In the genomic region with DNA sequence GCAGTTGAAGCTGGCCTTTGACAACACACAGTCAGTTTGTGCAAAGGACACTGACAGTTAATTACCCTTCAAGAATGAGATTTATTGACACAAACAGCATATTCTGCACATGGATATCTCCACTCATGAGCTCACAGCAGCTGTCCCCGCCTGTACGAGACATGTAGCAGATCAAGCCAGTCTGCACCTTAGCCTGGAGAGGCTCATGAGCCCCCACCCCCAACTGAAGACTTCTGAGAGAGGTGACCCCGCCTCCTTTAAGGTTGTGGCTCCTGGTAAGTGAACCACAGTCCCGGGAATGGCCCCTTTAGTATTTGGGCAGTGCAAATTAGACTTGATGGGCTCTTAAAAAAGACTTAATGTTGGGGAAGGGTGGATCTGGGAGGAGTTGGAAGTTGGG, we compare ENCODE assay signal across 25 mouse cellular contexts. TPM values are rescaled to one million over a fixed set of nuclear protein-coding genes. Genes with fewer than 3 reads are reported as not detected.
DNase-seq lines count a peak whose midpoint lies in the region; ATAC-seq and TF ChIP-seq lines count a peak whose summit lies in the region.
"Had no signal": no experiment of that assay in that cellular context is flagged by ENCODE, and none has a peak within 500 bp of the region (broad histone marks: within the 10 kb centered on the region; RNA-seq: fewer than 3 reads in every experiment).

No protein-coding gene starts in this region.

- WGBS in kidney, postnatal 0 days = 33% methylated on average over 4 of the region's 4 CpGs
- 71% methylated on average over 4 of the region's 4 CpGs for WGBS in midbrain, embryonic 11.5 days
- 66% methylated on average over 4 of the region's 4 CpGs for WGBS in midbrain, embryonic 10.5 days

- no peak overlapping the region for H3K4me3 ChIP-seq in kidney, postnatal 0 days (replicated peaks; ENCODE audit: low read depth, low read length)
- no peak overlapping the region for H3K4me3 ChIP-seq in midbrain, embryonic 11.5 days (ENCODE audit: low read depth, low read length)
- H3K4me3 ChIP-seq in midbrain, embryonic 10.5 days = no peak overlapping the region
- H3K4me3 ChIP-seq: embryonic facial prominence, embryonic 13.5 days; embryonic facial prominence, embryonic 15.5 days; erythroblast, embryonic 14.5 days; forebrain, embryonic 10.5 days; forebrain, embryonic 12.5 days had no signal

- TF ChIP-seq CTCF in kidney, postnatal 0 days (IDR thresholded peaks at IDR 0.05; ENCODE audit: low read depth) = no peak

- peak; percentile 38 for DNase-seq in kidney, postnatal 0 days (ENCODE audit: low spot score)
- no peak for DNase-seq in kidney, postnatal 4 days
- DNase-seq in midbrain, embryonic 11.5 days (ENCODE audit: low spot score, missing footprints) = peak; percentile 65
- DNase-seq in midbrain, embryonic 10.5 days (ENCODE audit: low spot score) = no peak
- DNase-seq in mesoderm, embryonic 11.5 days (ENCODE audit: low read depth, low spot score) = peak; percentile 19
- no peak for DNase-seq in frontal cortex, postnatal 14 days (ENCODE audit: low spot score in 2 of 2)
- DNase-seq: adrenal gland, adult 2 months; adrenal gland, postnatal 10 days; adrenal gland, postnatal 25 days; cerebellum, adult 11 months; cerebellum, adult 18-20 months; cerebellum, adult 8-10 months; cerebellum, adult 9-11 months; cerebellum, postnatal 14 days; cerebellum, postnatal 36 days; embryo, embryonic 11 days had no signal

- H3K4me2 ChIP-seq in kidney, postnatal 0 days (ENCODE audit: low read length) = no peak overlapping the region
- H3K4me2 ChIP-seq in midbrain, embryonic 11.5 days = no peak overlapping the region
- H3K4me2 ChIP-seq: embryonic facial prominence, embryonic 13.5 days; embryonic facial prominence, embryonic 15.5 days; forebrain, embryonic 12.5 days had no signal

- ATAC-seq in kidney, postnatal 0 days (replicated peaks; ENCODE audit: low FRiP score, low read depth) = no peak
- no peak for ATAC-seq in midbrain, embryonic 11.5 days (ENCODE audit: low FRiP score)
- ATAC-seq: forebrain, embryonic 14.5 days had no signal

- H3K4me1 ChIP-seq in kidney, postnatal 0 days (replicated peaks; ENCODE audit: insufficient read depth, low read length) = no peaks in the 10 kb centered on the region
- peaks cover 10% of the 10 kb centered on the region for H3K4me1 ChIP-seq in midbrain, embryonic 11.5 days (ENCODE audit: control insufficient read depth, insufficient read depth, low read length)
- peaks cover 20% of the 10 kb centered on the region for H3K4me1 ChIP-seq in midbrain, embryonic 10.5 days

- H3K27ac ChIP-seq in kidney, postnatal 0 days = no peak overlapping the region
- no peak overlapping the region for H3K27ac ChIP-seq in midbrain, embryonic 11.5 days (ENCODE audit: low read depth, low read length)
- no peak overlapping the region for H3K27ac ChIP-seq in midbrain, embryonic 10.5 days (replicated peaks)
- H3K27ac ChIP-seq: embryonic facial prominence, embryonic 13.5 days; embryonic facial prominence, embryonic 15.5 days; forebrain, embryonic 10.5 days; forebrain, embryonic 12.5 days had no signal

- H3K36me3 ChIP-seq in kidney, postnatal 0 days (ENCODE audit: insufficient read depth, low read length) = no peaks in the 10 kb centered on the region
- no peaks in the 10 kb centered on the region for H3K36me3 ChIP-seq in midbrain, embryonic 11.5 days (ENCODE audit: control insufficient read depth, insufficient read depth, low read length)
- no peaks in the 10 kb centered on the region for H3K36me3 ChIP-seq in midbrain, embryonic 10.5 days
- H3K36me3 ChIP-seq: embryonic facial prominence, embryonic 13.5 days; embryonic facial prominence, embryonic 15.5 days; forebrain, embryonic 10.5 days; forebrain, embryonic 12.5 days had no signal

- H3K9me3 ChIP-seq in kidney, postnatal 0 days (replicated peaks; ENCODE audit: low read length) = no peaks in the 10 kb centered on the region
- no peaks in the 10 kb centered on the region for H3K9me3 ChIP-seq in midbrain, embryonic 11.5 days (ENCODE audit: control insufficient read depth, low read length)
- no peaks in the 10 kb centered on the region for H3K9me3 ChIP-seq in midbrain, embryonic 10.5 days (replicated peaks)
- H3K9me3 ChIP-seq: embryonic facial prominence, embryonic 13.5 days; embryonic facial prominence, embryonic 15.5 days; forebrain, embryonic 10.5 days; forebrain, embryonic 12.5 days had no signal

- no peaks in the 10 kb centered on the region for H3K27me3 ChIP-seq in kidney, postnatal 0 days (ENCODE audit: insufficient read depth, low read length)
- H3K27me3 ChIP-seq in midbrain, embryonic 11.5 days (ENCODE audit: control insufficient read depth, insufficient read depth, low read length) = no peaks in the 10 kb centered on the region
- no peaks in the 10 kb centered on the region for H3K27me3 ChIP-seq in midbrain, embryonic 10.5 days (ENCODE audit: low read depth, poor library complexity, severe bottlenecking)
- H3K27me3 ChIP-seq: embryonic facial prominence, embryonic 13.5 days; embryonic facial prominence, embryonic 15.5 days; forebrain, embryonic 12.5 days had no signal

- no peak overlapping the region for H3K9ac ChIP-seq in kidney, postnatal 0 days (ENCODE audit: low read depth, low read length)
- no peak overlapping the region for H3K9ac ChIP-seq in midbrain, embryonic 11.5 days (ENCODE audit: low read length)
- H3K9ac ChIP-seq: embryonic facial prominence, embryonic 13.5 days; embryonic facial prominence, embryonic 15.5 days; forebrain, embryonic 12.5 days had no signal

RNA-seq across cellular contexts. Expression of gene Cyp24a1, which starts 48.8 kb away (rescaled TPM):
- 7.4 TPM in 2 replicates for polyA plus RNA-seq in kidney, postnatal 0 days (2015; fragmentation: Nextera tagmentation; extraction: Ambion mirVana)
- polyA plus RNA-seq in midbrain, embryonic 11.5 days (2014; fragmentation: Nextera tagmentation; extraction: Ambion mirVana) = 0.05 and 0.07 TPM in 2 replicates
- polyA plus RNA-seq in midbrain, embryonic 10.5 days (2016; fragmentation: Nextera tagmentation; extraction: Ambion mirVana) = not detected in 2 replicates
- polyA plus RNA-seq: C2C12; embryonic facial prominence, embryonic 11.5 days; embryonic facial prominence, embryonic 13.5 days; erythroblast, embryonic 14.5 days; forebrain, embryonic 12.5 days; forebrain, embryonic 14.5 days had no signal

RNA-seq across cellular contexts. Expression of gene Pfdn4, which starts 49.5 kb away (rescaled TPM):
- 105 and 113 TPM in 2 replicates for polyA plus RNA-seq in kidney, postnatal 0 days (2015; fragmentation: Nextera tagmentation; extraction: Ambion mirVana)
- polyA plus RNA-seq in midbrain, embryonic 11.5 days (2014; fragmentation: Nextera tagmentation; extraction: Ambion mirVana) = 118 and 138 TPM in 2 replicates
- 97.8 and 106 TPM in 2 replicates for polyA plus RNA-seq in midbrain, embryonic 10.5 days (2016; fragmentation: Nextera tagmentation; extraction: Ambion mirVana)

RNA-seq across cellular contexts. Expression of gene 4930470P17Rik, which starts 56.1 kb away (rescaled TPM):
- polyA plus RNA-seq in kidney, postnatal 0 days (2015; fragmentation: Nextera tagmentation; extraction: Ambion mirVana) = not detected in 2 replicates
- polyA plus RNA-seq in midbrain, embryonic 11.5 days (2014; fragmentation: Nextera tagmentation; extraction: Ambion mirVana) = not detected in 2 replicates
- not detected in 2 replicates for polyA plus RNA-seq in midbrain, embryonic 10.5 days (2016; fragmentation: Nextera tagmentation; extraction: Ambion mirVana)
- polyA plus RNA-seq: adrenal gland, adult 2 months; brain, embryonic 14.5 days; C2C12; embryonic facial prominence, embryonic 11.5 days; embryonic facial prominence, embryonic 13.5 days; embryonic facial prominence, embryonic 15.5 days; erythroblast, embryonic 14.5 days; forebrain, embryonic 10.5 days; forebrain, embryonic 12.5 days; forebrain, embryonic 14.5 days had no signal

Comparison
In these comparisons a context has a peak if more than half of its experiments do, and no peak if none do; other contexts are left out.
1. DNase-seq: peak in kidney, postnatal 0 days (single experiment), midbrain, embryonic 11.5 days (single experiment) and mesoderm, embryonic 11.5 days (single experiment); none in kidney, postnatal 4 days (0 of 2), midbrain, embryonic 10.5 days (single experiment) and frontal cortex, postnatal 14 days (0 of 2).